Mouse (Mus musculus) thymus, adult 2 months (tissue): ENCODE measurements around the gene Cln5. TPM values are rescaled to one million over a fixed set of nuclear protein-coding genes. Genes with fewer than 3 reads are reported as not detected.

ENCODE experiments used
- DNase-seq: peaks from one replicate; pipeline ENCODE4 v3.0.0; 2021
- H3K27ac ChIP-seq: fragments of 200-500 bp; 2 replicates; pipeline ENCODE4 v1.5.1; 2012; ENCODE audit warnings: low read length, control low read depth; ENCODE audit not compliant: control insufficient read depth, insufficient read depth
- H3K27me3 ChIP-seq: fragments of 200-500 bp; 2 replicates; pipeline ENCODE4 v1.6.1; 2012; ENCODE audit warnings: mild to moderate bottlenecking, low read length, moderate library complexity, mixed read lengths; ENCODE audit not compliant: control insufficient read depth, insufficient read depth
- H3K36me3 ChIP-seq: fragments of 200-500 bp; 2 replicates; pipeline ENCODE4 v1.6.1; 2012; ENCODE audit warnings: mild to moderate bottlenecking, low read length, moderate library complexity; ENCODE audit not compliant: control insufficient read depth, insufficient read depth
- H3K4me1 ChIP-seq: fragments of 200-500 bp; replicated peaks from 2 replicates; pipeline ENCODE4 v1.6.1; 2012; ENCODE audit warnings: low read length; ENCODE audit not compliant: control insufficient read depth, insufficient read depth
- H3K4me3 ChIP-seq: fragments of 200-500 bp; 2 replicates; pipeline ENCODE4 v1.5.1; 2012; ENCODE audit warnings: mild to moderate bottlenecking, low read length, control low read depth, moderate library complexity; ENCODE audit not compliant: control insufficient read depth, insufficient read depth
- CTCF ChIP-seq: fragments of 200-500 bp; IDR thresholded peaks from 2 replicates; pipeline ENCODE4 v1.5.1; 2012; ENCODE audit warnings: mild to moderate bottlenecking, control low read depth, low read length, moderate library complexity, borderline replicate concordance; ENCODE audit not compliant: control insufficient read depth, poor library complexity, insufficient read depth; ENCODE audit errors: extremely low read depth
- POLR2A ChIP-seq: fragments of 200-500 bp; IDR thresholded peaks from 2 replicates; pipeline ENCODE4 v1.6.1; 2012; ENCODE audit warnings: mild to moderate bottlenecking, low read length, control low read depth, moderate library complexity; ENCODE audit not compliant: control insufficient read depth, poor library complexity, insufficient read depth; ENCODE audit errors: extremely low read depth
- WGBS: fragments of 180-500 bp; shearing (Covaris S2); methylation state at CpG from one replicate; pipeline ENCODE4 v1.1.7; 2018; 5-methylcytosine and 5-hydroxymethylcytosine counted together
- polyA plus RNA-seq: library from polyadenylated mRNA; depleted of rRNA; stranded (reverse); fragments of >200 nt; gene quantifications from 2 replicates; pipeline ENCODE4 v1.2.3, GENCODE M21; 2012

Gene Cln5
- polyA plus RNA-seq, 1 experiment: 23.4 TPM

GRCm38 (mm10) chr14:103077272-103078005 is 7.4 kb downstream of the Cln5 start:
- H3K36me3 ChIP-seq: peaks cover 10% of the 10 kb centered on the region
- no peak overlapping the region for H3K4me3 ChIP-seq
- 93% methylated on average over 9 of the region's 9 CpGs for WGBS
- no peaks in the 10 kb centered on the region for H3K27me3 ChIP-seq
- no peaks in the 10 kb centered on the region for H3K4me1 ChIP-seq
- no peak for TF ChIP-seq POLR2A
- TF ChIP-seq CTCF: no peak
- H3K27ac ChIP-seq: no peak overlapping the region
- no peak for DNase-seq

GRCm38 (mm10) chr14:103078006-103078912 is 8.2 kb downstream of the Cln5 start:
- H3K27me3 ChIP-seq: no peaks in the 10 kb centered on the region
- no peak overlapping the region for H3K27ac ChIP-seq
- DNase-seq: no peak
- H3K36me3 ChIP-seq: peaks cover 18% of the 10 kb centered on the region
- no peaks in the 10 kb centered on the region for H3K4me1 ChIP-seq
- H3K4me3 ChIP-seq: no peak overlapping the region
- WGBS: 75% methylated on average over 16 of the region's 16 CpGs
- no peak for TF ChIP-seq POLR2A
- no peak for TF ChIP-seq CTCF

DNA sequence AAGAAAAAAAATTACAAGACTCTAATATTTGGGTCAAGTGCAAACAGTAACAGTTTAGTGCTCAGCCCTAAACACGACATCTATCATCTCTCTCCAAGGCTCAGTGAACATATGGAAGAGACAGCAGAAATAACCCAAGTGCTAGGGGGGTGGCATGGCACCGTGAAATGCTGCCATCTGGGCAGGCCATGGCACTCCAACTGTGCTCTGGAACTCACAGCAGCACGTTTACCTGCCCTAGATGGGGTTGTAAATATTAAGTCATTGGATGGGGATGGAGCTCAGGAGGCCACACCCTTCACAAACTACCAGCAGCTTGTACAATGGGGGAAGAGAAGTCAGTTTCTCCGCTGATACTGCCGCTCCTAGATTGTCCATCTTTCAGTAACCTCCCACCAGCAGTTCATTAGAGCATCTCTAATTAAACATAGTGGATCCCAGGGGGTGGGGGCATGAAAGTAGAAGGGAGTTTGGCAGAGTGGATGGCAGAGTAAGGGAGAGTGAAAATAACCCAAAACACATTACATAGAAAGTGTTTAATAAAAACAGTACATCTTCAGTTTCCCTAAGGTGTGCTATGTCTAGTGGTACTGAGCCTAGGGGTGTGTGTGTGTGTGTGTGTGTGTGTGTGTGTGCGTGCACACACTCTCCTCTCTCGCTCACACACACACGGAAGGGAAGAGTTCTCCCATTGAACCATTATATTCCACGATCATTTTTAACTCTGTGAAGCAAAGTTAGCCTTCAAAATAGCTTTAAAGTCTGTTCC is 9.4 kb downstream of the Cln5 start:
- no peak for DNase-seq
- Histone ChIP-seq H3K36me3 (peaks cover 24% of the 10 kb centered on the region), H3K4me3 (no peak overlapping the region), H3K4me1 (no peaks in the 10 kb centered on the region), H3K27me3 (no peaks in the 10 kb centered on the region), H3K27ac (no peak overlapping the region)
- TF ChIP-seq CTCF (no peak), POLR2A (no peak)
- WGBS: 92% methylated on average over 9 of the region's 9 CpGs

DNA sequence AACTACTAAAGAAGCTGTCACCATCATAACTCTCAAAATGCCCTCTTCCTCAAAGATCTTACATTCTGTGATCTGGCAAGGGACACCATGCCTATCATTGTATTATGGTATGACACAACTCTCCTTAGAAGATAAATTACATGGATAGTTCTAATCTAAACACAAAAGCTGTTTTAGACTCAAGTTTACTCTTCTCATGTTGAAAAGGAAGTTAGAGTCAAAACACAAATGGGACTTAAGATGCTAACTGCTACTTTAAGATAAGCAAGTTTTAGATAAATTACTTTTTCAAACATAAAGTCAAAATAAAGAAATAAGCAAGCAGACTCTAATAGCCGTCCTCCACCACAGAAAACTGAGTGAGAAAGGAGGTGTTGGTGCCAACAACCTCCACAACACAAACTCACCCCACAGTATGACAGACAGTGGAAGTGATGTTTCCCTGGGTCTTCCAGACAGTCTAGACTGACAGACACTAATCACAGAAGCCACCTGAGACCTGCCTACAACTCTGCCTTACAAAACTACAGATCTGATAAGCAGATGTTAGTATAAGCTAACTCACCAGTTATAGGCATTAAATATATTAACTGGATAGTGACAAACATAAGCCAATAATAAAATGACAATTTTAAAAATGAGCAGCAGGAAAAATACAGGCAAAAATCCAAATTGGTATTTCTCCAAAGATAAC is 16.0 kb downstream of the Cln5 start:
- TF ChIP-seq POLR2A (no peak), CTCF (no peak)

DNA sequence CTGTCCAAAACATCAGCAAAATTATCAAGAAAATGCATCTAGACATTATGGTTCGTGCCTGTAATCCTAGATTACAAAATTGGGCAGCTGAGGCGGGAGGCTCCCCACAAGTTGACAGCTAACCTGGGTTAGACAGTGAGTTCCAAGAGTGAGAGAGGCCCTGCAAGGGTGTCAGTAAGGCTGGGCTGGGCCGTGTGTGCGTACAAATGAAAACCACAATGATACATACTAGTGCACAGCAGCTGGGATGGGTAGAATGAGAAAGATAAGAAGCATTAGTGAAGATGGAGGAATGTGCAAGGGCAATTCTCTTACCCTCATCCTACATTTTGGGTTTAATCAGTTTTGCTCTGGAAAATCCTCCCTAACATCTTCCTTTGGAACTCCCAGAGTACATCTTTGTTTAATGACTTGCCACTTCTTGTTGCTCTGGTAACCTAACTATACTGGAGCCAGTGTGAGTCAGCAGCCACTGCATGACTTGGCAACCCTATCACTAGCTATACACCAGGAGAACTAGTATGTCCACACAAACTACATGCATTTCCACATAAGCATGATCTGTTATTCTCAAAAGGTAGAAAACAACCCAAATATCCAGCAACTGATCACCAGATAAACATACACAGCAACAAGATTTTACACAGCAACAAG is 16.8 kb downstream of the Cln5 start:
- no peak overlapping the region for H3K27ac ChIP-seq
- 91% methylated on average over 4 of the region's 4 CpGs for WGBS
- H3K27me3 ChIP-seq: no peaks in the 10 kb centered on the region
- H3K36me3 ChIP-seq: peaks cover 75% of the 10 kb centered on the region
- no peaks in the 10 kb centered on the region for H3K4me1 ChIP-seq
- no peak overlapping the region for H3K4me3 ChIP-seq
- no peak for DNase-seq
- no peak for TF ChIP-seq POLR2A
- TF ChIP-seq CTCF: no peak

More for the DNA sequence above, 16.0 kb downstream of the Cln5 start:
- WGBS: 84% methylated on average over 1 of the region's 1 CpGs
- Histone ChIP-seq H3K4me1 (no peaks in the 10 kb centered on the region), H3K4me3 (no peak overlapping the region), H3K27ac (no peak overlapping the region), H3K27me3 (no peaks in the 10 kb centered on the region), H3K36me3 (peaks cover 67% of the 10 kb centered on the region)
- no peak for DNase-seq

DNA sequence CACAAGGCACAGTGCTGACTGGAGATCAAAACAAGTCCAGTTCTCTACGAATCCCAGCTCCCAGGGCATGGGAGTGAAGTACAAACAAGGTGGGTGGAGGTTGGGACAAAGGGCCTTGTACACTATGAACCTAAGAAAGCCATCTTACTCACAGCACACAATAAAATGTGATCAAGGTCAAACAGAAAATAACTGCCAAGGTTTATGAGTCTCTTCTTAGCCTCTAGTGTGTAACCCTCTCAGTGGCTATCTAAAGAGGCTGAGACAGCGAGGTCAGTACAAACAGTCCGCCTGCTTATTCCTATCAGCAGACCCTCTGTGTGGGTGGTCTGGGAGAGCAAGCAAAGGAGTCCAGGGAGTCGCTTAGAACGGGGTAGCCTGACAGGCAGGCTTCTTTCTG is 17.8 kb downstream of the Cln5 start:
- Histone ChIP-seq H3K27ac (no peak overlapping the region), H3K4me1 (no peaks in the 10 kb centered on the region), H3K4me3 (no peak overlapping the region), H3K36me3 (peaks cover 80% of the 10 kb centered on the region), H3K27me3 (no peaks in the 10 kb centered on the region)
- WGBS: 97% methylated on average over 5 of the region's 5 CpGs
- no peak for DNase-seq
- no peak for TF ChIP-seq CTCF
- TF ChIP-seq POLR2A: no peak
